Mouse (Mus musculus) MN1 (cell line): ENCODE measurements around the gene Mindy1.

Experiments
- DNase-seq: peaks from one replicate; pipeline ENCODE4 v3.0.0-alpha.2; 2016; ENCODE audit warnings: low spot score

The Mindy1 gene

GRCm38 (mm10) chr3:95267855-95268254 is 13.3 kb upstream of the Mindy1 start:
- no peak for DNase-seq

GRCm38 (mm10) chr3:95269789-95270188 is 11.4 kb upstream of the Mindy1 start:
- no peak for DNase-seq

- DNase-seq: no peak
Observed at GRCm38 (mm10) chr3:95270766-95271364, 10.3 kb upstream of the Mindy1 start.

GRCm38 (mm10) chr3:95273471-95273870 is 7.7 kb upstream of the Mindy1 start:
- DNase-seq: no peak

GRCm38 (mm10) chr3:95274453-95274852 is 6.7 kb upstream of the Mindy1 start:
- no peak for DNase-seq

- DNase-seq: no peak
Observed at GRCm38 (mm10) chr3:95275161-95275560, 6.0 kb upstream of the Mindy1 start.

GRCm38 (mm10) chr3:95276428-95276934 is 4.7 kb upstream of the Mindy1 start:
- no peak for DNase-seq

- DNase-seq: no peak
Observed at GRCm38 (mm10) chr3:95277149-95277551, 4.0 kb upstream of the Mindy1 start.

GRCm38 (mm10) chr3:95280747-95281146 is 398 bp upstream of the Mindy1 start:
- no peak for DNase-seq

- peak; percentile 45 for DNase-seq
Observed at GRCm38 (mm10) chr3:95282381-95282864, 1.3 kb downstream of the Mindy1 start.

GRCm38 (mm10) chr3:95282865-95283588 is 1.9 kb downstream of the Mindy1 start:
- peak; percentile 91 for DNase-seq

GRCm38 (mm10) chr3:95283589-95283941 is 2.4 kb downstream of the Mindy1 start:
- no peak for DNase-seq

- DNase-seq: no peak
Observed at GRCm38 (mm10) chr3:95284062-95284461, 2.9 kb downstream of the Mindy1 start.

- no peak for DNase-seq
Observed at GRCm38 (mm10) chr3:95284501-95285281, 3.5 kb downstream of the Mindy1 start.

GRCm38 (mm10) chr3:95285390-95285789 is 4.2 kb downstream of the Mindy1 start:
- no peak for DNase-seq

GRCm38 (mm10) chr3:95286011-95286410 is 4.9 kb downstream of the Mindy1 start:
- DNase-seq: no peak

GRCm38 (mm10) chr3:95286510-95286909 is 5.4 kb downstream of the Mindy1 start:
- DNase-seq: no peak

- DNase-seq: no peak
Observed at GRCm38 (mm10) chr3:95287541-95287940, 6.4 kb downstream of the Mindy1 start.

GRCm38 (mm10) chr3:95289419-95289818 is 8.3 kb downstream of the Mindy1 start:
- no peak for DNase-seq

- no peak for DNase-seq
Observed at GRCm38 (mm10) chr3:95290156-95290555, 9.0 kb downstream of the Mindy1 start.

- DNase-seq: no peak
Observed at GRCm38 (mm10) chr3:95291041-95291440, 9.9 kb downstream of the Mindy1 start.

GRCm38 (mm10) chr3:95292899-95293298 is 11.8 kb downstream of the Mindy1 start:
- no peak for DNase-seq

GRCm38 (mm10) chr3:95293537-95293936 is 12.4 kb downstream of the Mindy1 start:
- no peak for DNase-seq
